Mouse (Mus musculus): ENCODE measurements at regions not wholly inside any gene's neighbourhood (a gene's known extent, or its start where the extent isn't known, plus 50 kb on each side); places are given as distances from the start of the nearest gene placed in this dataset.

DNA sequence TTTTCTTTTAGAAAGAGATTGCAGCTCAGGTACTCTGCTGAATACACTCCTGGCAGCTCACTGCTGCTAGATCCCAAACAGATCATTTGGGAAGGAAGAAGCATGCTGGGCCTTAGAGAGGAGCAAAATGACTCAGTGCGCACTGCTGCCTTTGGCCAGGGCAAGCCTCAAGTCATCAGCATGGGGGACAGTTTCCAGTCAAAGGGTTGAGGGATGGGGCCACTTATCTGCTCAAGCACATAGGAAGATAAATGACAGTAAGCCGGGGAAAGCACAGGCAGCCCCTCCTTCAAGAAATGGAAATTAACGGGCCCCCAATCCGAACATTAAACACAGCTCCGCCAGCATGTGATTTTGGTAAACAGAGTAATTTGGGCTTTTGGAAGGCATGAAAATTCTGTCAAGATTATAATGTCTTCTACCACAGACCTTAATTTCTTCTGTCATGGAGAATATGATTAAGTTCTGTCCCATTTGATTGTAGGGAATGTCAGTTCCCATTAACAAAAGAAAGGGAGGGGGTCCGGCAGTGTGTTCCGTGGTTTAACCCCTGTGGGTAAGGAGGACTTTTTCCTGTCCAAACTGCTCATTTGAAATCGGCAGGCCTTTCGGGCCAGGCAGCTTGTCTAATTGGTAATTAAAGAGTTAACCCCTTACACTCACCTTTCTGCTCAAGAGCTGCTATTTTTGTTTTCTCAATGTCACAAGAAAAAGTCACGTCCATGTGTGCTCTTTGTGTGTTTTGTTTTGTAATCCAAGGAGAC is 199.3 kb downstream of the Dhx15 start:
- TF ChIP-seq CTCF (conservative IDR thresholded peaks at IDR 0.05; ENCODE audit: insufficient read depth, insufficient read length, low read depth, low read length) (no peak), POLR2A (IDR thresholded peaks at IDR 0.05; ENCODE audit: low read depth, low read length) (no peak)
